Mouse (Mus musculus) midbrain, embryonic 13.5 days (tissue): Measurements from ENCODE around the gene Zswim3. TPM values are rescaled to one million over a fixed set of nuclear protein-coding genes. Genes with fewer than 3 reads are reported as not detected.

Experiments used
- ATAC-seq: fragments of 200-750 bp; cut with Nextera tagmentation; 2 replicates; pipeline ENCODE4 v1.8.0; 2017; ENCODE audit warnings: mild to moderate bottlenecking, moderate TSS enrichment, moderate library complexity
- H3K27ac ChIP-seq: fragments of 300-500 bp; sonication (generic); 2 replicates; pipeline ENCODE4 v1.5.1; 2015; ENCODE audit warnings: inconsistent platforms, mild to moderate bottlenecking, moderate library complexity
- H3K27me3 ChIP-seq: fragments of 300-500 bp; sonication (generic); 2 replicates; pipeline ENCODE4 v1.6.1; 2015; ENCODE audit warnings: mild to moderate bottlenecking, inconsistent platforms
- H3K36me3 ChIP-seq: fragments of 300-500 bp; sonication (generic); 2 replicates; pipeline ENCODE4 v1.6.1; 2015; ENCODE audit warnings: mild to moderate bottlenecking, inconsistent platforms
- H3K4me1 ChIP-seq: fragments of 300-500 bp; sonication (generic); replicated peaks from 2 replicates; pipeline ENCODE4 v1.6.1; 2015; ENCODE audit warnings: inconsistent platforms
- H3K4me2 ChIP-seq: fragments of 300-500 bp; sonication (generic); replicated peaks from 2 replicates; pipeline ENCODE4 v1.6.1; 2015; ENCODE audit warnings: moderate library complexity, mild to moderate bottlenecking, inconsistent platforms
- H3K4me3 ChIP-seq: fragments of 300-500 bp; sonication (generic); replicated peaks from 2 replicates; pipeline ENCODE4 v1.5.1; 2015; ENCODE audit warnings: mild to moderate bottlenecking, inconsistent platforms
- H3K9ac ChIP-seq: fragments of 300-500 bp; sonication (generic); replicated peaks from 2 replicates; pipeline ENCODE4 v1.6.1; 2015; ENCODE audit warnings: mild to moderate bottlenecking, inconsistent platforms
- H3K9me3 ChIP-seq: fragments of 300-500 bp; sonication (generic); 2 replicates; pipeline ENCODE4 v1.6.1; 2016; ENCODE audit warnings: mild to moderate bottlenecking, inconsistent platforms
- WGBS: fragments of 180-500 bp; shearing (Covaris S2); methylation state at CpG from one replicate; pipeline ENCODE4 v1.1.7; 2015; 5-methylcytosine and 5-hydroxymethylcytosine counted together
- polyA plus RNA-seq: library from polyadenylated mRNA; unstranded; fragments of >200 nt; fragmentation: Nextera tagmentation; extraction: Ambion mirVana; gene quantifications from 2 replicates; pipeline ENCODE4 v1.2.1, GENCODE M21; 2015

Gene Zswim3
- polyA plus RNA-seq, 1 experiment from 2014 or later: 15.2 TPM

GRCm38 (mm10) chr2:164771123-164771522 is 33.8 kb upstream of the Zswim3 start:
- Histone ChIP-seq H3K4me3 (peak overlapping the region; percentile 86), H3K9ac (peak overlapping the region; percentile 71), H3K36me3 (peaks cover 31% of the 10 kb centered on the region), H3K9me3 (no peaks in the 10 kb centered on the region), H3K4me1 (peaks cover 26% of the 10 kb centered on the region), H3K4me2 (peak overlapping the region; percentile 97), H3K27me3 (no peaks in the 10 kb centered on the region), H3K27ac (no peak overlapping the region)
- 85% methylated on average over 8 of the region's 8 CpGs for WGBS
- ATAC-seq: no peak

- 80% methylated on average over 14 of the region's 14 CpGs for WGBS
- no peak for ATAC-seq
- H3K4me3 ChIP-seq: no peak overlapping the region
These were observed 31.5 kb upstream of the Zswim3 start for GRCm38 (mm10) chr2:164773229-164773988.

GRCm38 (mm10) chr2:164773989-164774364 is 30.9 kb upstream of the Zswim3 start:
- Histone ChIP-seq H3K27ac (no peak overlapping the region), H3K4me3 (no peak overlapping the region), H3K4me1 (peaks cover 26% of the 10 kb centered on the region), H3K9me3 (no peaks in the 10 kb centered on the region), H3K4me2 (no peak overlapping the region), H3K9ac (no peak overlapping the region), H3K27me3 (no peaks in the 10 kb centered on the region), H3K36me3 (peaks cover 9% of the 10 kb centered on the region; the same call in 1 of the 2 replicates)
- 90% methylated on average over 5 of the region's 5 CpGs for WGBS
- no peak for ATAC-seq

More at GRCm38 (mm10) chr2:164773229-164773988, 31.5 kb upstream of the Zswim3 start:
- no peak overlapping the region for H3K9ac ChIP-seq
- peaks cover 9% of the 10 kb centered on the region; the same call in 1 of the 2 replicates for H3K36me3 ChIP-seq
- H3K27ac ChIP-seq: no peak overlapping the region
- H3K4me1 ChIP-seq: peaks cover 26% of the 10 kb centered on the region
- no peaks in the 10 kb centered on the region for H3K27me3 ChIP-seq
- H3K4me2 ChIP-seq: no peak overlapping the region
- H3K9me3 ChIP-seq: no peaks in the 10 kb centered on the region

- H3K4me2 ChIP-seq: no peak overlapping the region
- no peak overlapping the region for H3K9ac ChIP-seq
- H3K36me3 ChIP-seq: peaks cover 9% of the 10 kb centered on the region; the same call in 1 of the 2 replicates
- 89% methylated on average over 6 of the region's 6 CpGs for WGBS
- H3K27me3 ChIP-seq: no peaks in the 10 kb centered on the region
- peaks cover 13% of the 10 kb centered on the region for H3K4me1 ChIP-seq
- ATAC-seq: no peak
- no peak overlapping the region for H3K4me3 ChIP-seq
- no peak overlapping the region for H3K27ac ChIP-seq
- no peaks in the 10 kb centered on the region for H3K9me3 ChIP-seq
These were observed 28.8 kb upstream of the Zswim3 start for GRCm38 (mm10) chr2:164776130-164776529.

- ATAC-seq: no peak
- Histone ChIP-seq H3K9ac (no peak overlapping the region), H3K4me3 (no peak overlapping the region), H3K9me3 (no peaks in the 10 kb centered on the region), H3K27me3 (no peaks in the 10 kb centered on the region), H3K27ac (no peak overlapping the region), H3K36me3 (peaks cover 4% of the 10 kb centered on the region; the same call in 1 of the 2 replicates), H3K4me1 (peaks cover 6% of the 10 kb centered on the region), H3K4me2 (no peak overlapping the region)
- whole genome bisulfite sequencing: 72% methylated on average over 17 of the region's 17 CpGs
These were observed 28.1 kb upstream of the Zswim3 start for GRCm38 (mm10) chr2:164776801-164777200.

GRCm38 (mm10) chr2:164777246-164778014 is 27.5 kb upstream of the Zswim3 start:
- Histone ChIP-seq H3K36me3 (peaks cover 4% of the 10 kb centered on the region; the same call in 1 of the 2 replicates), H3K4me2 (no peak overlapping the region), H3K27ac (no peak overlapping the region), H3K9me3 (no peaks in the 10 kb centered on the region), H3K4me3 (no peak overlapping the region), H3K27me3 (no peaks in the 10 kb centered on the region), H3K4me1 (no peaks in the 10 kb centered on the region), H3K9ac (no peak overlapping the region)
- ATAC-seq: no peak
- 86% methylated on average over 30 of the region's 30 CpGs for WGBS

GRCm38 (mm10) chr2:164778015-164778287 is 26.9 kb upstream of the Zswim3 start:
- H3K4me2 ChIP-seq: no peak overlapping the region
- H3K9me3 ChIP-seq: no peaks in the 10 kb centered on the region
- no peak overlapping the region for H3K27ac ChIP-seq
- no peak overlapping the region for H3K9ac ChIP-seq
- H3K4me1 ChIP-seq: no peaks in the 10 kb centered on the region
- H3K4me3 ChIP-seq: no peak overlapping the region
- no peak for ATAC-seq
- 0 out of 2 replicates have a peak, but pooled peaks cover 4% of the 10 kb centered on the region for H3K27me3 ChIP-seq
- WGBS: 88% methylated on average over 11 of the region's 11 CpGs
- H3K36me3 ChIP-seq: peaks cover 2% of the 10 kb centered on the region; the same call in 1 of the 2 replicates

GRCm38 (mm10) chr2:164778809-164779208 is 26.1 kb upstream of the Zswim3 start:
- Histone ChIP-seq H3K4me1 (no peaks in the 10 kb centered on the region), H3K9ac (no peak overlapping the region), H3K27me3 (peaks cover 6% of the 10 kb centered on the region; the same call in 1 of the 2 replicates), H3K4me2 (no peak overlapping the region), H3K36me3 (no peaks in the 10 kb centered on the region), H3K4me3 (no peak overlapping the region), H3K9me3 (no peaks in the 10 kb centered on the region), H3K27ac (no peak overlapping the region)
- WGBS: 85% methylated on average over 7 of the region's 7 CpGs
- ATAC-seq: no peak

GRCm38 (mm10) chr2:164779481-164780086 is 25.3 kb upstream of the Zswim3 start, which contains the start of gene Tnnc2:
Gene Tnnc2 (minus strand): TSS chr2:164779967.
- no peaks in the 10 kb centered on the region for H3K36me3 ChIP-seq
- WGBS: 74% methylated on average over 8 of the region's 8 CpGs
- H3K27ac ChIP-seq: no peak within 1 kb of the TSS
- H3K4me2 ChIP-seq: no peak within 1 kb of the TSS
- no peak within 1 kb of the TSS for H3K4me3 ChIP-seq
- H3K9me3 ChIP-seq: no peaks in the 10 kb centered on the region
- ATAC-seq: no peak
- 0 out of 2 replicates have a peak, but pooled peaks cover under 1% of the 10 kb centered on the region for H3K4me1 ChIP-seq
- peaks cover 12% of the 10 kb centered on the region; the same call in 1 of the 2 replicates for H3K27me3 ChIP-seq
- no peak within 1 kb of the TSS for H3K9ac ChIP-seq

- H3K4me3 ChIP-seq: no peak overlapping the region
- no peak overlapping the region for H3K4me2 ChIP-seq
- peaks cover 18% of the 10 kb centered on the region for H3K4me1 ChIP-seq
- 76% methylated on average over 4 of the region's 4 CpGs for WGBS
- H3K27ac ChIP-seq: no peak overlapping the region
- no peaks in the 10 kb centered on the region for H3K36me3 ChIP-seq
- no peaks in the 10 kb centered on the region for H3K9me3 ChIP-seq
- peaks cover 12% of the 10 kb centered on the region; the same call in 1 of the 2 replicates for H3K27me3 ChIP-seq
- H3K9ac ChIP-seq: no peak overlapping the region
- no peak for ATAC-seq
These were observed 23.0 kb upstream of the Zswim3 start for GRCm38 (mm10) chr2:164781876-164782275.

GRCm38 (mm10) chr2:164783926-164784581 is 20.8 kb upstream of the Zswim3 start:
- 76% methylated on average over 7 of the region's 7 CpGs for whole genome bisulfite sequencing
- Histone ChIP-seq H3K4me3 (no peak overlapping the region), H3K9me3 (no peaks in the 10 kb centered on the region), H3K9ac (no peak overlapping the region), H3K4me2 (no peak overlapping the region), H3K27ac (no peak overlapping the region), H3K4me1 (peaks cover 22% of the 10 kb centered on the region), H3K36me3 (peaks cover 3% of the 10 kb centered on the region; the same call in 1 of the 2 replicates), H3K27me3 (peaks cover 12% of the 10 kb centered on the region; the same call in 1 of the 2 replicates)
- ATAC-seq: no peak
